Mouse (Mus musculus): ENCODE data around the gene Dmrtc1c2. TPM values are rescaled to one million over a fixed set of nuclear protein-coding genes. Genes with fewer than 3 reads are reported as not detected.
"Not testable (repeated sequence)": the region's sequence is repeated elsewhere in the genome, so short reads cannot be mapped to it uniquely, and the experiment has no call there.

The Dmrtc1c2 gene
- total RNA-seq (2015) (not detected in 2 replicates), total RNA-seq (2017) (not detected in 2 replicates)

- ATAC-seq (ENCODE audit: poor library complexity, severe bottlenecking), result not testable (repeated sequence)
Measured at GRCm38 (mm10) chrX:102854516-102854915, at the start of gene Dmrtc1c2. Gene Dmrtc1c2, minus strand, starts transcription at chrX:102854616.

- no peak for ATAC-seq (ENCODE audit: poor library complexity, severe bottlenecking)
Measured at GRCm38 (mm10) chrX:102867871-102868270, 13.5 kb upstream of the Dmrtc1c2 start, which contains the start of gene 1700031F05Rik. Gene 1700031F05Rik, minus strand, starts transcription at chrX:102867971.

GRCm38 (mm10) chrX:102812311-102812710, 42.1 kb downstream of the Dmrtc1c2 start:
- no peak for ATAC-seq (ENCODE audit: poor library complexity, severe bottlenecking)

- ATAC-seq (ENCODE audit: poor library complexity, severe bottlenecking), result not testable (repeated sequence)
Measured at GRCm38 (mm10) chrX:102802663-102803062, 51.8 kb downstream of the Dmrtc1c2 start, which contains the start of gene Dmrtc1c1. Gene Dmrtc1c1, plus strand, starts transcription at chrX:102802963.

Other genes with a start within 250 kb of the Dmrtc1c2 start
- gene Phka1, start 210.4 kb downstream of the Dmrtc1c2 start, total RNA-seq (2015), result 1.7 and 3.0 TPM in 2 replicates
- gene Phka1, start 210.4 kb downstream of the Dmrtc1c2 start, total RNA-seq (2017), result 2.9 and 3.5 TPM in 2 replicates
- gene Gm3880, start 167.6 kb downstream of the Dmrtc1c2 start, total RNA-seq (2015), result not detected in 2 replicates
- gene Gm3880, start 167.6 kb downstream of the Dmrtc1c2 start, total RNA-seq (2017), result not detected in 2 replicates
- not detected in 2 replicates for gene Gm9112, start 147.0 kb downstream of the Dmrtc1c2 start, total RNA-seq (2015)
- not detected in 2 replicates for gene Gm9112, start 147.0 kb downstream of the Dmrtc1c2 start, total RNA-seq (2017)
- gene Dmrtc1b, start 146.8 kb downstream of the Dmrtc1c2 start, total RNA-seq (2015), result not detected in 2 replicates
- gene Dmrtc1b, start 146.8 kb downstream of the Dmrtc1c2 start, total RNA-seq (2017), result not detected in 2 replicates
- not detected in 2 replicates for gene Dmrtc1c1, start 51.7 kb downstream of the Dmrtc1c2 start, total RNA-seq (2015)
- gene Dmrtc1c1, start 51.7 kb downstream of the Dmrtc1c2 start, total RNA-seq (2017), result not detected in 2 replicates
- not detected in 2 replicates for gene 1700031F05Rik, start 13.4 kb upstream of the Dmrtc1c2 start, total RNA-seq (2015)
- gene 1700031F05Rik, start 13.4 kb upstream of the Dmrtc1c2 start, total RNA-seq (2017), result not detected in 2 replicates
- gene Dmrtc1a, start 54.1 kb upstream of the Dmrtc1c2 start, total RNA-seq (2015), result not detected in 2 replicates
- not detected in 2 replicates for gene Dmrtc1a, start 54.1 kb upstream of the Dmrtc1c2 start, total RNA-seq (2017)
- not detected in 2 replicates for gene 1700011M02Rik, start 54.3 kb upstream of the Dmrtc1c2 start, total RNA-seq (2015)
- not detected in 2 replicates for gene 1700011M02Rik, start 54.3 kb upstream of the Dmrtc1c2 start, total RNA-seq (2017)
- gene 1700018G05Rik, start 73.8 kb upstream of the Dmrtc1c2 start, total RNA-seq (2015), result not detected in 2 replicates
- gene 1700018G05Rik, start 73.8 kb upstream of the Dmrtc1c2 start, total RNA-seq (2017), result not detected in 2 replicates

Measured in megakaryocyte, adult 5-6 weeks (primary cell).